Mouse (Mus musculus): ENCODE results near the gene Hebp1. TPM values are rescaled to one million over a fixed set of nuclear protein-coding genes. Genes with fewer than 3 reads are reported as not detected.

Hebp1 gene
- polyA plus RNA-seq, 1 experiment from 2014 or later, result 3.3 TPM

GRCm38 (mm10) chr6:135228465-135228941 lies 30.7 kb upstream of the Hebp1 start:
- Histone ChIP-seq H3K4me2 (replicated peaks) (no peak overlapping the region), H3K4me3 (replicated peaks; ENCODE audit: low read length) (no peak overlapping the region), H3K9ac (no peak overlapping the region), H3K27ac (no peak overlapping the region), H3K4me1 (replicated peaks; ENCODE audit: control insufficient read depth, insufficient read depth, low read length) (peaks cover 10% of the 10 kb centered on the region), H3K36me3 (replicated peaks; ENCODE audit: control insufficient read depth, insufficient read depth) (peaks cover 50% of the 10 kb centered on the region), H3K9me3 (ENCODE audit: control insufficient read depth, low read length) (no peaks in the 10 kb centered on the region), H3K27me3 (ENCODE audit: control insufficient read depth, insufficient read depth, low read length) (no peaks in the 10 kb centered on the region)
- DNase-seq (ENCODE audit: low spot score) (no peak), ATAC-seq (ENCODE audit: low FRiP score) (peak; percentile 56; the same call in 1 of the 2 replicates)
- 36% methylated on average over 10 of the region's 10 CpGs for WGBS

DNA sequence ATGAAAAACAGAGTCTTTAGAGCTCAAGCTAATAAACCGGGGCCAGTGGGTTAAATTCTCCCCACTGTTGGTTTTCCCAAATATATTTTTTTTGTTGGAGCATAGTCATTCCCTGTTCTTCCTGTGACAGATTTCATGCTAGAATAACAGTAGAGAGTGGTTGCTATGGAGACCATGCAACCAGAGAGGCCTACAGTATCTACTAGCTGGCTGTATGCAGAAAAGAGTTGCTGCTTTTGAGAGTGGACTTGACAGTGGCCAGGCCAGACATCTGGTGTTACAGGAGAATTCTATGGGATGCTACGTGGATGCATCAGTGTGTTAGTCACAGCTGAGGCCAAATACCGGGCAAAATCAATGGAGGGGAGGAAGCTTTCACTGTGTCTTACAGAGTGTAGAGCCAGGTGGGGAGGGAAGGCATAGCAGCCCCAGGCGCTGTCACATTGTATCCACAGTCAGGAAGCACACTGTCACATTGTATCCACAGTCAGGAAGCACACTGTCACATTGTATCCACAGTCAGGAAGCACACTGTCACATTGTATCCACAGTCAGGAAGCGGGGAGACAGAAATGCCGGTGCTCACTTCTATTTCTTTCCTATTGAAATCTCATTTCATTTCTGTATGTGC lies 26.1 kb upstream of the Hebp1 start:
- peak; percentile 73 for ATAC-seq (ENCODE audit: low FRiP score)
- no peak overlapping the region for H3K4me3 ChIP-seq (replicated peaks; ENCODE audit: low read length)
- peaks cover 12% of the 10 kb centered on the region for H3K4me1 ChIP-seq (replicated peaks; ENCODE audit: control insufficient read depth, insufficient read depth, low read length)
- no peaks in the 10 kb centered on the region for H3K27me3 ChIP-seq (ENCODE audit: control insufficient read depth, insufficient read depth, low read length)
- DNase-seq (ENCODE audit: low spot score), result peak; percentile 42
- WGBS, result 56% methylated on average over 6 of the region's 6 CpGs
- peaks cover 32% of the 10 kb centered on the region for H3K36me3 ChIP-seq (replicated peaks; ENCODE audit: control insufficient read depth, insufficient read depth)
- peak overlapping the region; percentile 44 for H3K27ac ChIP-seq
- H3K9me3 ChIP-seq (ENCODE audit: control insufficient read depth, low read length), result no peaks in the 10 kb centered on the region
- no peak overlapping the region for H3K4me2 ChIP-seq (replicated peaks)
- no peak overlapping the region for H3K9ac ChIP-seq

DNA sequence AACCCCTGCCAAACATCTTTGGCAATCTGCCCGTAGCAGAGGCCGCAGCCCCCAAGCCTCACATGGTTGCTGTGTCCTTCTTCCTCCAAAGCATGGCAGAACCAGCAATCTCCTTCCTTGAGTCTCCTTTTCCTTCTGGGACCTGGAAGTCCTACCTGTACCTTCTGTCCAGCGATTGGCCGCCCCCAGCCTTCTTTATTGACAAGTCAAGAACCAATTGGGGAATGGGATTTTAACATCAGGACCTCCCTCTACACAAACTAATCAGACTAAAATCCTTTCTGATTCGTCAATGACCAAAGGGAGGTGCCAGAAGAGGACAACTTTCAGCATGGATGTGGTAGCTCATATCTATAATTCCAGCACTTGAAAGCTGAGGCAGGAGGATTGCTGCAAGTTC lies 22.1 kb upstream of the Hebp1 start:
- H3K36me3 ChIP-seq (replicated peaks; ENCODE audit: control insufficient read depth, insufficient read depth), result peaks cover 46% of the 10 kb centered on the region
- no peak overlapping the region for H3K27ac ChIP-seq
- H3K4me3 ChIP-seq (replicated peaks; ENCODE audit: low read length), result no peak overlapping the region
- no peak overlapping the region for H3K4me2 ChIP-seq (replicated peaks)
- 90% methylated on average over 5 of the region's 5 CpGs for WGBS
- H3K4me1 ChIP-seq (replicated peaks; ENCODE audit: control insufficient read depth, insufficient read depth, low read length), result peaks cover 11% of the 10 kb centered on the region
- DNase-seq (ENCODE audit: low spot score), result no peak
- no peak overlapping the region for H3K9ac ChIP-seq
- no peak for ATAC-seq (ENCODE audit: low FRiP score)
- no peaks in the 10 kb centered on the region for H3K9me3 ChIP-seq (ENCODE audit: control insufficient read depth, low read length)
- H3K27me3 ChIP-seq (ENCODE audit: control insufficient read depth, insufficient read depth, low read length), result no peaks in the 10 kb centered on the region

DNA sequence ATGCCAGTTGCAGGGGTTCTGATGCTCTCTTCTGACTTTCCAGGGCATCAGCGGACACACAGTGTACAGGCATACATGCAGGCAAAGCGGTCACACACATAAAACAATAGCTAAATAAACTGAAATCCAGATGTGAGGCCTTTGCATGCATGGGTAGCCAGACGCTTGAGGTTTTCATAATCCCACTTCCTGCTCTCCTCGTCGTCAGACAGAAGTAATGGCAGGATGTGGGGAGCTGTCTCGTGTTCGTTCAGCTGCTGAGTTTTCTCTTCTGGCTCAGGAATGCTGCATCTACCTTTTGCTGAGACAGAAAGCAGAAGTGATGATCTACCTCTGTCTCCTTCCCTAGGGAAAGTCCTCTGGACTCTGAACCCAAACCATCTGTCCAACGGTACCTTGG lies 20.5 kb upstream of the Hebp1 start:
- Histone ChIP-seq H3K36me3 (replicated peaks; ENCODE audit: control insufficient read depth, insufficient read depth) (peaks cover 47% of the 10 kb centered on the region), H3K4me3 (replicated peaks; ENCODE audit: low read length) (no peak overlapping the region), H3K27ac (no peak overlapping the region), H3K4me2 (replicated peaks) (no peak overlapping the region), H3K4me1 (replicated peaks; ENCODE audit: control insufficient read depth, insufficient read depth, low read length) (0 out of 2 replicates have a peak, but pooled peaks cover under 1% of the 10 kb centered on the region), H3K9ac (no peak overlapping the region), H3K9me3 (ENCODE audit: control insufficient read depth, low read length) (no peaks in the 10 kb centered on the region), H3K27me3 (ENCODE audit: control insufficient read depth, insufficient read depth, low read length) (no peaks in the 10 kb centered on the region)
- DNase-seq (ENCODE audit: low spot score) (no peak), ATAC-seq (ENCODE audit: low FRiP score) (no peak)
- WGBS, result 78% methylated on average over 8 of the region's 8 CpGs

GRCm38 (mm10) chr6:135212666-135213065 lies 14.8 kb upstream of the Hebp1 start:
- Histone ChIP-seq H3K9ac (no peak overlapping the region), H3K27ac (no peak overlapping the region), H3K9me3 (ENCODE audit: control insufficient read depth, low read length) (peaks cover 3% of the 10 kb centered on the region; the same call in 1 of the 2 replicates), H3K27me3 (ENCODE audit: control insufficient read depth, insufficient read depth, low read length) (no peaks in the 10 kb centered on the region), H3K36me3 (replicated peaks; ENCODE audit: control insufficient read depth, insufficient read depth) (peaks cover 24% of the 10 kb centered on the region), H3K4me1 (replicated peaks; ENCODE audit: control insufficient read depth, insufficient read depth, low read length) (no peaks in the 10 kb centered on the region), H3K4me2 (replicated peaks) (no peak overlapping the region), H3K4me3 (replicated peaks; ENCODE audit: low read length) (no peak overlapping the region)
- no peak for DNase-seq (ENCODE audit: low spot score)
- WGBS, result 85% methylated on average over 2 of the region's 2 CpGs
- no peak for ATAC-seq (ENCODE audit: low FRiP score)

GRCm38 (mm10) chr6:135211169-135211568 lies 13.3 kb upstream of the Hebp1 start:
- Histone ChIP-seq H3K4me2 (replicated peaks) (no peak overlapping the region), H3K9me3 (ENCODE audit: control insufficient read depth, low read length) (peaks cover 4% of the 10 kb centered on the region; the same call in 1 of the 2 replicates), H3K36me3 (replicated peaks; ENCODE audit: control insufficient read depth, insufficient read depth) (peaks cover 10% of the 10 kb centered on the region; the same call in 1 of the 2 replicates), H3K27ac (no peak overlapping the region), H3K4me1 (replicated peaks; ENCODE audit: control insufficient read depth, insufficient read depth, low read length) (no peaks in the 10 kb centered on the region), H3K9ac (no peak overlapping the region), H3K27me3 (ENCODE audit: control insufficient read depth, insufficient read depth, low read length) (no peaks in the 10 kb centered on the region), H3K4me3 (replicated peaks; ENCODE audit: low read length) (no peak overlapping the region)
- 62% methylated on average over 7 of the region's 7 CpGs for WGBS
- ATAC-seq (ENCODE audit: low FRiP score) (no peak), DNase-seq (ENCODE audit: low spot score) (no peak)

DNA sequence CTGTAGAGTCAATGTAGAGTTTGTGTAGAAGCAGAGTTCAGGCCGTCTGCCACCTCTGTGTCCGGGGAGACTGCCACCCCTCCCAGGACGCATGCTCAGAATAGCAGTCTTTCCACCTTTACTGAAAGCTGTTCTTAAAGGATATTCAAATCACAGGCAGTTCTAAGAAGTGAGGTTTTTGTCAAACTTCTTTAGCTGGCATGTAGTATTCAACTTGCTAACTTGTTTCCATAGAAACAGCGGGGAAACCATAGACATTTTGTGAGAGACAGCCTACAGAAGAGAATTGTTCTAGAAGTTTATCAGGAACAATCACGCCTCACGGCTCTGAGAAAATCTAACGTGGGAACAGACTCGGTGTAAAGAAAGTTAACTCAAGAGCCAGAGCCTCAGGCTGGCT lies 9.1 kb upstream of the Hebp1 start:
- H3K9ac ChIP-seq, result no peak overlapping the region
- 36% methylated on average over 8 of the region's 8 CpGs for WGBS
- DNase-seq (ENCODE audit: low spot score), result no peak

GRCm38 (mm10) chr6:135205802-135206201 lies 8.0 kb upstream of the Hebp1 start:
- peaks cover under 1% of the 10 kb centered on the region; the same call in 1 of the 2 replicates for H3K4me1 ChIP-seq (replicated peaks; ENCODE audit: control insufficient read depth, insufficient read depth, low read length)
- peaks cover 4% of the 10 kb centered on the region; the same call in 1 of the 2 replicates for H3K9me3 ChIP-seq (ENCODE audit: control insufficient read depth, low read length)
- DNase-seq (ENCODE audit: low spot score), result no peak
- no peak overlapping the region for H3K4me2 ChIP-seq (replicated peaks)
- H3K27ac ChIP-seq, result no peak overlapping the region
- H3K36me3 ChIP-seq (replicated peaks; ENCODE audit: control insufficient read depth, insufficient read depth), result peaks cover 4% of the 10 kb centered on the region; the same call in 1 of the 2 replicates
- H3K4me3 ChIP-seq (replicated peaks; ENCODE audit: low read length), result no peak overlapping the region
- no peak overlapping the region for H3K9ac ChIP-seq
- H3K27me3 ChIP-seq (ENCODE audit: control insufficient read depth, insufficient read depth, low read length), result no peaks in the 10 kb centered on the region
- 89% methylated on average over 4 of the region's 4 CpGs for WGBS
- no peak for ATAC-seq (ENCODE audit: low FRiP score)

More for the DNA sequence above, 9.1 kb upstream of the Hebp1 start:
- Histone ChIP-seq H3K27me3 (ENCODE audit: control insufficient read depth, insufficient read depth, low read length) (no peaks in the 10 kb centered on the region), H3K4me2 (replicated peaks) (no peak overlapping the region), H3K4me3 (replicated peaks; ENCODE audit: low read length) (no peak overlapping the region), H3K36me3 (replicated peaks; ENCODE audit: control insufficient read depth, insufficient read depth) (peaks cover 4% of the 10 kb centered on the region; the same call in 1 of the 2 replicates), H3K4me1 (replicated peaks; ENCODE audit: control insufficient read depth, insufficient read depth, low read length) (no peaks in the 10 kb centered on the region), H3K27ac (no peak overlapping the region; the same call in 1 of the 2 replicates), H3K9me3 (ENCODE audit: control insufficient read depth, low read length) (peaks cover 4% of the 10 kb centered on the region; the same call in 1 of the 2 replicates)
- ATAC-seq (ENCODE audit: low FRiP score), result no peak; the same call in 1 of the 2 replicates

GRCm38 (mm10) chr6:135204869-135205268 lies 7.0 kb upstream of the Hebp1 start:
- no peak overlapping the region for H3K4me3 ChIP-seq (replicated peaks; ENCODE audit: low read length)
- H3K36me3 ChIP-seq (replicated peaks; ENCODE audit: control insufficient read depth, insufficient read depth), result no peaks in the 10 kb centered on the region; the same call in 1 of the 2 replicates
- H3K4me2 ChIP-seq (replicated peaks), result no peak overlapping the region
- no peak overlapping the region for H3K9ac ChIP-seq
- peaks cover 4% of the 10 kb centered on the region; the same call in 1 of the 2 replicates for H3K9me3 ChIP-seq (ENCODE audit: control insufficient read depth, low read length)
- 0 out of 2 replicates have a peak overlapping the region, but pooled peaks have one; percentile 62 for H3K27ac ChIP-seq
- WGBS, result 70% methylated on average over 4 of the region's 4 CpGs
- ATAC-seq (ENCODE audit: low FRiP score) (no peak), DNase-seq (ENCODE audit: low spot score) (no peak)
- peaks cover 9% of the 10 kb centered on the region; the same call in 1 of the 2 replicates for H3K4me1 ChIP-seq (replicated peaks; ENCODE audit: control insufficient read depth, insufficient read depth, low read length)
- H3K27me3 ChIP-seq (ENCODE audit: control insufficient read depth, insufficient read depth, low read length), result no peaks in the 10 kb centered on the region
